Mouse (Mus musculus): ENCODE data around the gene Mroh8. TPM values are rescaled to one million over a fixed set of nuclear protein-coding genes. Genes with fewer than 3 reads are reported as not detected.

The Mroh8 gene
- polyA plus RNA-seq, 1 experiment from 2014 or later: 0.20 TPM

GRCm38 (mm10) chr2:157187223-157187622 is 92.1 kb downstream of the Mroh8 start:
- Histone ChIP-seq H3K9me3 (ENCODE audit: control insufficient read depth, low read length) (no peaks in the 10 kb centered on the region), H3K36me3 (ENCODE audit: control insufficient read depth, insufficient read depth, low read length) (peaks cover 23% of the 10 kb centered on the region; the same call in 1 of the 2 replicates), H3K27me3 (ENCODE audit: control insufficient read depth, insufficient read depth, low read length) (no peaks in the 10 kb centered on the region), H3K4me3 (ENCODE audit: low read depth, low read length) (no peak overlapping the region), H3K9ac (replicated peaks; ENCODE audit: low read depth, low read length) (no peak overlapping the region), H3K4me1 (ENCODE audit: control insufficient read depth, insufficient read depth, low read length) (no peaks in the 10 kb centered on the region), H3K4me2 (ENCODE audit: low read depth, low read length) (no peak overlapping the region), H3K27ac (ENCODE audit: low read depth, low read length) (no peak overlapping the region)
- 92% methylated on average over 4 of the region's 4 CpGs for WGBS
- ATAC-seq (ENCODE audit: low read depth): no peak

- Histone ChIP-seq H3K4me1 (ENCODE audit: control insufficient read depth, insufficient read depth, low read length) (no peaks in the 10 kb centered on the region), H3K9me3 (ENCODE audit: control insufficient read depth, low read length) (no peaks in the 10 kb centered on the region), H3K4me2 (ENCODE audit: low read depth, low read length) (no peak overlapping the region), H3K9ac (replicated peaks; ENCODE audit: low read depth, low read length) (no peak overlapping the region), H3K36me3 (ENCODE audit: control insufficient read depth, insufficient read depth, low read length) (peaks cover 23% of the 10 kb centered on the region; the same call in 1 of the 2 replicates), H3K4me3 (ENCODE audit: low read depth, low read length) (no peak overlapping the region), H3K27me3 (ENCODE audit: control insufficient read depth, insufficient read depth, low read length) (no peaks in the 10 kb centered on the region), H3K27ac (ENCODE audit: low read depth, low read length) (no peak overlapping the region)
- WGBS: 7% methylated on average over 5 of the region's 5 CpGs
- no peak for ATAC-seq (ENCODE audit: low read depth)
Measured at GRCm38 (mm10) chr2:157186504-157186903, 92.8 kb downstream of the Mroh8 start.

- no peaks in the 10 kb centered on the region for H3K4me1 ChIP-seq (ENCODE audit: control insufficient read depth, insufficient read depth, low read length)
- no peak overlapping the region for H3K27ac ChIP-seq (ENCODE audit: low read depth, low read length)
- no peaks in the 10 kb centered on the region for H3K9me3 ChIP-seq (ENCODE audit: control insufficient read depth, low read length)
- no peak overlapping the region for H3K4me3 ChIP-seq (ENCODE audit: low read depth, low read length)
- peaks cover 23% of the 10 kb centered on the region; the same call in 1 of the 2 replicates for H3K36me3 ChIP-seq (ENCODE audit: control insufficient read depth, insufficient read depth, low read length)
- no peak overlapping the region for H3K4me2 ChIP-seq (ENCODE audit: low read depth, low read length)
- WGBS: 96% methylated on average over 13 of the region's 13 CpGs
- no peak for ATAC-seq (ENCODE audit: low read depth)
- no peak overlapping the region for H3K9ac ChIP-seq (replicated peaks; ENCODE audit: low read depth, low read length)
- no peaks in the 10 kb centered on the region for H3K27me3 ChIP-seq (ENCODE audit: control insufficient read depth, insufficient read depth, low read length)
Measured at GRCm38 (mm10) chr2:157185022-157185660, 94.2 kb downstream of the Mroh8 start.

GRCm38 (mm10) chr2:157178167-157178566 is 101.2 kb downstream of the Mroh8 start:
- no peaks in the 10 kb centered on the region for H3K4me1 ChIP-seq (ENCODE audit: control insufficient read depth, insufficient read depth, low read length)
- peaks cover 7% of the 10 kb centered on the region; the same call in 1 of the 2 replicates for H3K36me3 ChIP-seq (ENCODE audit: control insufficient read depth, insufficient read depth, low read length)
- H3K4me2 ChIP-seq (ENCODE audit: low read depth, low read length): no peak overlapping the region
- H3K27me3 ChIP-seq (ENCODE audit: control insufficient read depth, insufficient read depth, low read length): no peaks in the 10 kb centered on the region
- 86% methylated on average over 6 of the region's 6 CpGs for WGBS
- no peak overlapping the region for H3K9ac ChIP-seq (replicated peaks; ENCODE audit: low read depth, low read length)
- H3K27ac ChIP-seq (ENCODE audit: low read depth, low read length): no peak overlapping the region
- no peak overlapping the region for H3K4me3 ChIP-seq (ENCODE audit: low read depth, low read length)
- ATAC-seq (ENCODE audit: low read depth): no peak
- H3K9me3 ChIP-seq (ENCODE audit: control insufficient read depth, low read length): no peaks in the 10 kb centered on the region

- WGBS: 98% methylated on average over 3 of the region's 3 CpGs
- no peak for ATAC-seq (ENCODE audit: low read depth)
- H3K4me3 ChIP-seq (ENCODE audit: low read depth, low read length): no peak overlapping the region
- no peak overlapping the region for H3K4me2 ChIP-seq (ENCODE audit: low read depth, low read length)
- H3K4me1 ChIP-seq (ENCODE audit: control insufficient read depth, insufficient read depth, low read length): no peaks in the 10 kb centered on the region
- H3K36me3 ChIP-seq (ENCODE audit: control insufficient read depth, insufficient read depth, low read length): peaks cover 14% of the 10 kb centered on the region; the same call in 1 of the 2 replicates
- H3K27ac ChIP-seq (ENCODE audit: low read depth, low read length): no peak overlapping the region
- no peaks in the 10 kb centered on the region for H3K27me3 ChIP-seq (ENCODE audit: control insufficient read depth, insufficient read depth, low read length)
- no peak overlapping the region for H3K9ac ChIP-seq (replicated peaks; ENCODE audit: low read depth, low read length)
- H3K9me3 ChIP-seq (ENCODE audit: control insufficient read depth, low read length): no peaks in the 10 kb centered on the region
Measured at GRCm38 (mm10) chr2:157176248-157176647, 103.1 kb downstream of the Mroh8 start.

- Histone ChIP-seq H3K27me3 (ENCODE audit: control insufficient read depth, insufficient read depth, low read length) (no peaks in the 10 kb centered on the region), H3K36me3 (ENCODE audit: control insufficient read depth, insufficient read depth, low read length) (peaks cover 14% of the 10 kb centered on the region; the same call in 1 of the 2 replicates), H3K27ac (ENCODE audit: low read depth, low read length) (no peak overlapping the region), H3K4me2 (ENCODE audit: low read depth, low read length) (no peak overlapping the region), H3K9me3 (ENCODE audit: control insufficient read depth, low read length) (no peaks in the 10 kb centered on the region), H3K4me3 (ENCODE audit: low read depth, low read length) (no peak overlapping the region), H3K9ac (replicated peaks; ENCODE audit: low read depth, low read length) (no peak overlapping the region), H3K4me1 (ENCODE audit: control insufficient read depth, insufficient read depth, low read length) (no peaks in the 10 kb centered on the region)
- no peak for ATAC-seq (ENCODE audit: low read depth)
- WGBS: 82% methylated on average over 5 of the region's 5 CpGs
Measured at GRCm38 (mm10) chr2:157174416-157174815, 104.9 kb downstream of the Mroh8 start.

- WGBS: 94% methylated on average over 6 of the region's 6 CpGs
- no peak for ATAC-seq (ENCODE audit: low read depth)
Measured at GRCm38 (mm10) chr2:157173555-157173954, 105.8 kb downstream of the Mroh8 start.

GRCm38 (mm10) chr2:157172984-157173383 is 106.4 kb downstream of the Mroh8 start:
- no peak overlapping the region for H3K4me2 ChIP-seq (ENCODE audit: low read depth, low read length)
- no peak for ATAC-seq (ENCODE audit: low read depth)
- no peak overlapping the region for H3K4me3 ChIP-seq (ENCODE audit: low read depth, low read length)
- peaks cover 17% of the 10 kb centered on the region; the same call in 1 of the 2 replicates for H3K36me3 ChIP-seq (ENCODE audit: control insufficient read depth, insufficient read depth, low read length)
- H3K27me3 ChIP-seq (ENCODE audit: control insufficient read depth, insufficient read depth, low read length): no peaks in the 10 kb centered on the region
- no peaks in the 10 kb centered on the region for H3K9me3 ChIP-seq (ENCODE audit: control insufficient read depth, low read length)
- H3K4me1 ChIP-seq (ENCODE audit: control insufficient read depth, insufficient read depth, low read length): no peaks in the 10 kb centered on the region
- no peak overlapping the region for H3K9ac ChIP-seq (replicated peaks; ENCODE audit: low read depth, low read length)
- 97% methylated on average over 6 of the region's 6 CpGs for WGBS
- no peak overlapping the region for H3K27ac ChIP-seq (ENCODE audit: low read depth, low read length)

More at GRCm38 (mm10) chr2:157173555-157173954, 105.8 kb downstream of the Mroh8 start:
- H3K9me3 ChIP-seq (ENCODE audit: control insufficient read depth, low read length): no peaks in the 10 kb centered on the region
- H3K36me3 ChIP-seq (ENCODE audit: control insufficient read depth, insufficient read depth, low read length): peaks cover 15% of the 10 kb centered on the region; the same call in 1 of the 2 replicates
- no peaks in the 10 kb centered on the region for H3K4me1 ChIP-seq (ENCODE audit: control insufficient read depth, insufficient read depth, low read length)
- no peaks in the 10 kb centered on the region for H3K27me3 ChIP-seq (ENCODE audit: control insufficient read depth, insufficient read depth, low read length)
- no peak overlapping the region for H3K27ac ChIP-seq (ENCODE audit: low read depth, low read length)
- H3K4me3 ChIP-seq (ENCODE audit: low read depth, low read length): no peak overlapping the region
- no peak overlapping the region for H3K4me2 ChIP-seq (ENCODE audit: low read depth, low read length)
- no peak overlapping the region for H3K9ac ChIP-seq (replicated peaks; ENCODE audit: low read depth, low read length)

- no peak overlapping the region for H3K4me2 ChIP-seq (ENCODE audit: low read depth, low read length)
- ATAC-seq (ENCODE audit: low read depth): no peak
- 42% methylated on average over 6 of the region's 6 CpGs for WGBS
- no peaks in the 10 kb centered on the region for H3K27me3 ChIP-seq (ENCODE audit: control insufficient read depth, insufficient read depth, low read length)
- no peak overlapping the region for H3K4me3 ChIP-seq (ENCODE audit: low read depth, low read length)
- no peaks in the 10 kb centered on the region for H3K4me1 ChIP-seq (ENCODE audit: control insufficient read depth, insufficient read depth, low read length)
- no peak overlapping the region for H3K9ac ChIP-seq (replicated peaks; ENCODE audit: low read depth, low read length)
- no peak overlapping the region for H3K27ac ChIP-seq (ENCODE audit: low read depth, low read length)
- 0 out of 2 replicates have a peak, but pooled peaks cover 11% of the 10 kb centered on the region for H3K36me3 ChIP-seq (ENCODE audit: control insufficient read depth, insufficient read depth, low read length)
- H3K9me3 ChIP-seq (ENCODE audit: control insufficient read depth, low read length): no peaks in the 10 kb centered on the region
Measured at GRCm38 (mm10) chr2:157170626-157171025, 108.7 kb downstream of the Mroh8 start.
